Mouse (Mus musculus) embryonic fibroblast, embryonic 13.5 days (primary cell): ENCODE measurements around the gene Msx3. TPM values are rescaled to one million over a fixed set of nuclear protein-coding genes. Genes with fewer than 3 reads are reported as not detected.

Source experiments
- H3K27ac ChIP-seq: 2 replicates; pipeline ENCODE4 v1.5.1; 2012; ENCODE audit warnings: low read length, control low read depth, inconsistent platforms; ENCODE audit not compliant: insufficient read depth
- H3K4me1 ChIP-seq: 2 replicates; pipeline ENCODE4 v1.6.1; 2011; ENCODE audit warnings: low read length; ENCODE audit not compliant: control insufficient read depth, insufficient read depth
- H3K4me3 ChIP-seq: 2 replicates; pipeline ENCODE4 v1.5.1; 2011; ENCODE audit warnings: mild to moderate bottlenecking, control low read depth, low read length; ENCODE audit not compliant: insufficient read depth
- CTCF ChIP-seq: IDR thresholded peaks from 2 replicates; pipeline ENCODE4 v1.5.1; 2011; ENCODE audit warnings: mild to moderate bottlenecking, control low read depth, low read length, moderate library complexity, borderline replicate concordance; ENCODE audit not compliant: insufficient read depth
- POLR2A ChIP-seq: IDR thresholded peaks from 2 replicates; pipeline ENCODE4 v1.6.1; 2011; ENCODE audit warnings: low read depth, mild to moderate bottlenecking, control low read depth, low read length, moderate library complexity
- polyA plus RNA-seq: library from polyadenylated mRNA; stranded (reverse); fragments of >200 nt; gene quantifications from 2 replicates; pipeline ENCODE4 v1.2.4, GENCODE M21; 2011; ENCODE audit warnings: low read depth; ENCODE audit not compliant: missing spikeins, insufficient read length

The Msx3 gene
- polyA plus RNA-seq, 1 experiment = not detected

DNA sequence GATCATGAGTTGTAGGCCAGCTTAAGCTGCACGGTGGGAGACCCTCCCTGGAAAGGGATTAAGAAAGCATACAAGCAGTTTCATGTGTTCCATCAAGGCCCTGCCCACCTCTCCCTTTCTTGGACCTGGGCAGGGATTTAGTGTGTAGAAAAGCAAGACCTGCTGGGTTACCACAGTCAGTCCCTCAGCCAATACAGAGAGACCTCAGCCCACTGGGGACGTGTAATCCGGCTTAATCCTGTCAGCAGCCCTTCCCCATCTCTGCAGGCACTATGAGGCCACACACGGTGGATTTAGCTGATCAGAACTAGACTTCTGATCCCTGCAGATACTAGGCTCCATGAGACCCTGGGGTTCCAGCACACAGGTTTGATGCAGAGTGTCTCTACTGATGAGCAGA lies 10.7 kb upstream of the Msx3 start:
- no peaks in the 10 kb centered on the region for H3K4me1 ChIP-seq
- H3K27ac ChIP-seq = no peak overlapping the region
- TF ChIP-seq POLR2A = no peak
- TF ChIP-seq CTCF = no peak
- H3K4me3 ChIP-seq = no peak overlapping the region

DNA sequence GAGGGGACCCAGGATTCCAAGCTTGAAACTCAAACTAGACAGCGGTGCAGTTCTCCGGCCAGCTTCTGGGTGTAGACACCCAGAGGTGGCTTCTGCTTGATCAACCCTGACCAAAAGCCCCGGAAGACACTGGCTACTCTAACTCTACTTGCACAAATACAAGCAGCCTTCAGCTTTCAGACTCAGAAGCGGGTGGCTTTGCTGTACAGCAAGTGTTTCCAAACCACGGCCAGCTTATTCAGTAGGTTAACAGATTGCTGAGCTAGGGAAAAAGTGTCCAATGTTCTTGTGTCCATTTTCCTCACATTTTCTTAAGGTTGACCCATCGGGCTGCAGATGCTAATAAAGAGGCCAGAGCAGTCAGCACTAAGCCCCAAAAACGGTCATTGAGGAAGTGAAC lies 9.6 kb upstream of the Msx3 start:
- peak overlapping the region; percentile 32; the same call in 1 of the 2 replicates for H3K4me3 ChIP-seq
- H3K4me1 ChIP-seq = no peaks in the 10 kb centered on the region
- no peak overlapping the region for H3K27ac ChIP-seq
- TF ChIP-seq POLR2A (no peak), CTCF (no peak)

- Histone ChIP-seq H3K4me1 (no peaks in the 10 kb centered on the region), H3K27ac (no peak overlapping the region), H3K4me3 (peak overlapping the region; percentile 32)
- no peak for TF ChIP-seq POLR2A
- no peak for TF ChIP-seq CTCF
These were observed 8.8 kb upstream of the Msx3 start for GRCm38 (mm10) chr7:140057413-140058407.

GRCm38 (mm10) chr7:140054124-140054523 lies 5.2 kb upstream of the Msx3 start:
- no peak for TF ChIP-seq POLR2A
- no peak for TF ChIP-seq CTCF
- Histone ChIP-seq H3K4me1 (no peaks in the 10 kb centered on the region; the same call in 1 of the 2 replicates), H3K4me3 (no peak overlapping the region), H3K27ac (no peak overlapping the region)

GRCm38 (mm10) chr7:140049115-140049689 lies 313 bp upstream of the Msx3 start:
- Histone ChIP-seq H3K27ac (no peak overlapping the region), H3K4me3 (peak overlapping the region; percentile 36), H3K4me1 (no peaks in the 10 kb centered on the region; the same call in 1 of the 2 replicates)
- TF ChIP-seq POLR2A (no peak), CTCF (no peak)

DNA sequence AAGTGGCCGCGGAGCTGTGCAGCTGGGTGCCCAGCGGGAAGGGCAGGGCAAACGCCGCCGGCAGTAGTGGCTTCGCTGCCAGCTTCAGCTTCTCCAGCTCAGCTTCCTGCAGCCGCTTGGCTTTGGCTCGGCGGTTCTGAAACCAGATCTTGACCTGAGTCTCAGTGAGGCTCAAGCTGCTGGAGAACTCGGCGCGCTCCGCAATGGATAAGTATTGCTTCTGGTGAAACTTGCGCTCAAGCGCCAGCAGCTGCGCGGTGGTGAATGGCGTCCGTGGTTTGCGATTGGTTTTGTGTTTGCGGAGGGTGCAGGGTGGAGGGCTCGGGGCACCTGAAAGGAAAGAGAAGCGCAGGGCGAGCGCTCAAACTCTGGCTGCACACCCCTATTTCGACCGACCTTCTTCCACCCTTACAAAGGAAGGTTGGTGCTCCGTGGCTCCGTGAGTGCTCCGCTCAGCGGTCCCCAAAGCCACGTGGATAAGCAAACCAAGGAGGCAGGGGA lies 1.0 kb downstream of the Msx3 start:
- no peak for TF ChIP-seq CTCF
- Histone ChIP-seq H3K27ac (no peak overlapping the region), H3K4me1 (no peaks in the 10 kb centered on the region; the same call in 1 of the 2 replicates), H3K4me3 (peak overlapping the region; percentile 36)

- TF ChIP-seq POLR2A (no peak), CTCF (no peak)
- no peak overlapping the region for H3K4me3 ChIP-seq
- no peak overlapping the region for H3K27ac ChIP-seq
- no peaks in the 10 kb centered on the region for H3K4me1 ChIP-seq
These were observed 3.3 kb downstream of the Msx3 start for GRCm38 (mm10) chr7:140045546-140045945.

GRCm38 (mm10) chr7:140042728-140043127 lies 6.2 kb downstream of the Msx3 start:
- Histone ChIP-seq H3K4me1 (no peaks in the 10 kb centered on the region), H3K4me3 (no peak overlapping the region), H3K27ac (no peak overlapping the region)
- no peak for TF ChIP-seq CTCF
- no peak for TF ChIP-seq POLR2A

DNA sequence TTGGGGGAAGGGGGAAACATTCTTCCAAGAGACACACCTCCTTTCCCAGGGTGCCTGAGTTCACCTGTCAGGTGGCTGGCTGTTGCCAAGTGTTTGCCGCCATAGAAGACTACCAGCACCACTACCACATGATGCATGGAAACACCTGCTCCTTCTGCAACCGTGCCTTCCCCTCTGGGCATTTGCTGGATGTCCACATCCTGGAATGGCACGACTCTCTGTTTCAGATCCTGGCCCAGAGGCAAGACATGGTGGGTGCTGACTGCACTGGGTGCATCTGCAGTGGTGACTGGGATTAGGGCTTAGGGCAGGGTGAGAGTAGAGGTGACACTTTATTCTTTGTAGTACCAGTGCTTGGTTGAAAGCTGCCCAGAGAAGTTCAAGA lies 11.7 kb downstream of the Msx3 start:
- Histone ChIP-seq H3K27ac (no peak overlapping the region), H3K4me1 (no peaks in the 10 kb centered on the region), H3K4me3 (peak overlapping the region; percentile 97)
- TF ChIP-seq POLR2A (no peak), CTCF (no peak)
